Mouse (Mus musculus): ENCODE measurements around the gene Arfip1. TPM values are rescaled to one million over a fixed set of nuclear protein-coding genes. Genes with fewer than 3 reads are reported as not detected.

Gene Arfip1
- 16.6 TPM for polyA plus RNA-seq (2012; fragmentation: generic; extraction: Trizol)
- long read RNA-seq, experiment 1, transcript Arfip1-201 (8 exons, 2,799 nt), result minor isoform, 9 of 46 reads
- long read RNA-seq, experiment 1, transcript Arfip1-203 (9 exons, 1,343 nt), result major isoform, 21 of 46 reads
- long read RNA-seq, experiment 1, partial matches to known transcripts, result 9 of 46 reads
- long read RNA-seq, experiment 1, other reads (novel, unspliced or antisense), result 7 of 46 reads
- long read RNA-seq, experiment 2, transcript Arfip1-203 (9 exons, 1,343 nt), result minor isoform, 69 of 209 reads
- long read RNA-seq, experiment 2, transcript Arfip1-201 (8 exons, 2,799 nt), result major isoform, 96 of 209 reads
- long read RNA-seq, experiment 2, partial matches to known transcripts, result 1 of 209 reads
- long read RNA-seq, experiment 2, other reads (novel, unspliced or antisense), result 39 of 209 reads

DNA sequence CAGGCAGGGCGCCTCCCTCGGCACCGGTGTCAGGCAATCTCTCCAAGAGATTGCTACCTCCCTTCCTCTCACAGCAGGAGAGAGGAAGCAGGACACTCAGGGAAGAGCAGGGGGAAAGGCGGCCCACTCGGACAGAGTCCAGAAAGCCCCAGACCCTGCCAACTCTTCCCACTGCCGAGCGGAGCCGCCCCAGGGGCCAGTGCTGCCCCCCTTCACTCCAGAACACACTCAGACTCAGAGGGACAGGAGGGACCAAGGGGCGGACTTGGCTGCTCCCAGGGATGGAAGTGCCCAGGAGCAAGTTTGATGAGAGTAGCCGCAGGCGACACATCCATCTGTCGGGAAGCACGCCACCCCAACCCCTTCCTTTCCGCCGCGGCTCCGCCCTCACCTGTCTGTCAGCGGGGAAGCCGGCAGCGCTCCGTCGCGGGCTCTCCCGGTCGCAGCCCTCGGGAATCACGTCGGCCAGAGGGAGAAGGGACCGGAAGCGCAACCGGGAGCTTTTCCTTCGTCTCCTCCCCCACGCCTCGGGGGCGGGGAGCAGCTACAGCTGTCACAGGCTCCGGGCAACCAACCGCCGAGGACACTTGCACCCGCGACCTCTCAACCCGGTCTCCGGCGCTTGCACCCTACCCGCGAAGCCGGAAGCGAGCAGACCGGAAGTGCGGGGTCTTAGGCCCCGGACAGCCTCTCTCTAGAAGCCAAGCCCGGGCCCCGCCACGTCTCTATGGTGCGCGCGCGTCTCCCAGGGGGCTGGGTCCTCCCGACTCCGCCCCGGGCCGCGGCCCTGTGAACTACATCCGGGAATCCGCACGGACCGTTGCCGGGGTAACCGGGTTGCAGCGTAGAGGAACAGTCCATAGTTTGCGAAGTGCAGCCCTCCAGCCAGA, at the start of gene Arfip1:
Arfip1 (minus strand) TSS at position 603 of the 890 bp plus-strand sequence.
- Histone ChIP-seq H3K36me3 (ENCODE audit: control insufficient read depth, insufficient read depth) (no peaks in the 10 kb centered on the region), H3K79me3 (ENCODE audit: low read depth) (peaks cover 43% of the 10 kb centered on the region), H3K79me2 (ENCODE audit: control insufficient read depth, insufficient read depth) (peaks cover 50% of the 10 kb centered on the region), H3K27me3 (ENCODE audit: control insufficient read depth, insufficient read depth, insufficient read length) (no peaks in the 10 kb centered on the region), H3K4me3 (ENCODE audit: insufficient read depth, poor library complexity, severe bottlenecking) (peak within 1 kb of the TSS; percentile 69), H3ac (ENCODE audit: control insufficient read depth, insufficient read length, low read depth) (peak within 1 kb of the TSS; percentile 71)
- no peak for TF ChIP-seq FOSL1 (IDR thresholded peaks at IDR 0.05; ENCODE audit: insufficient read depth, low read length, poor library complexity, severe bottlenecking)
- no peak for TF ChIP-seq USF1 (IDR thresholded peaks at IDR 0.05; ENCODE audit: low read depth)
- no peak for TF ChIP-seq CTCF (IDR thresholded peaks at IDR 0.05; ENCODE audit: control insufficient read depth, insufficient read depth, insufficient read length)
- TF ChIP-seq MYOG (IDR thresholded peaks at IDR 0.05; ENCODE audit: control insufficient read depth, extremely low read depth, insufficient read length), result no peak
- no peak for TF ChIP-seq CEBPB (IDR thresholded peaks at IDR 0.05; ENCODE audit: low read depth)
- peak; percentile 8 for TF ChIP-seq MAX (IDR thresholded peaks at IDR 0.05)

DNA sequence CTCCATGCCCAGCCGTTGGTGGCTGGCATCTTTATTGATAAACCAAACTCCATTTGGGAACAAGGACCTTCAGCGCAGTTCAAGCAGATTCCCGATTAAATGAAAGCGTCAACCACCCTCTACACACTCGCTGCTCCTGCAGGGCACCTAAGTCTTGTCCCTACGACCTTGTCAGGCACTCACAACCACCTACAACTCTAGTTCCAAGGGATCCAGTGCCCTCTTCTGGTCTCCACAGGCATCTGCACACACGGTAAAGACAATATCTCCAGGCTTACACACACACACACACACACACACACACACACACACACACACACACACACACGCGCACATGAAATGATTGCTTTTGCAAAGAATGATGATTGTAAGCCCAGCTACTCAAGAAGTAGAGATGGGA, 49.2 kb upstream of the Arfip1 start:
- no peak overlapping the region for H3ac ChIP-seq (ENCODE audit: control insufficient read depth, insufficient read length, low read depth)
- TF ChIP-seq MAX (IDR thresholded peaks at IDR 0.05), result no peak
- no peak for TF ChIP-seq FOSL1 (IDR thresholded peaks at IDR 0.05; ENCODE audit: insufficient read depth, low read length, poor library complexity, severe bottlenecking)
- no peak for TF ChIP-seq MYOG (IDR thresholded peaks at IDR 0.05; ENCODE audit: control insufficient read depth, extremely low read depth, insufficient read length)
- no peak for TF ChIP-seq USF1 (IDR thresholded peaks at IDR 0.05; ENCODE audit: low read depth)
- no peak for TF ChIP-seq MYOD1 (IDR thresholded peaks at IDR 0.05; ENCODE audit: control insufficient read depth, insufficient read length, low read depth)
- TF ChIP-seq CTCF (IDR thresholded peaks at IDR 0.05; ENCODE audit: control insufficient read depth, insufficient read depth, insufficient read length), result no peak
- no peak for TF ChIP-seq CEBPB (IDR thresholded peaks at IDR 0.05; ENCODE audit: low read depth)
- no peak overlapping the region for H3K4me3 ChIP-seq (ENCODE audit: insufficient read depth, poor library complexity, severe bottlenecking)
- no peaks in the 10 kb centered on the region for H3K79me2 ChIP-seq (ENCODE audit: control insufficient read depth, insufficient read depth)
- no peaks in the 10 kb centered on the region for H3K36me3 ChIP-seq (ENCODE audit: control insufficient read depth, insufficient read depth)
- H3K27me3 ChIP-seq (ENCODE audit: control insufficient read depth, insufficient read depth, insufficient read length), result peaks cover 3% of the 10 kb centered on the region
- no peaks in the 10 kb centered on the region for H3K79me3 ChIP-seq (ENCODE audit: low read depth)

DNA sequence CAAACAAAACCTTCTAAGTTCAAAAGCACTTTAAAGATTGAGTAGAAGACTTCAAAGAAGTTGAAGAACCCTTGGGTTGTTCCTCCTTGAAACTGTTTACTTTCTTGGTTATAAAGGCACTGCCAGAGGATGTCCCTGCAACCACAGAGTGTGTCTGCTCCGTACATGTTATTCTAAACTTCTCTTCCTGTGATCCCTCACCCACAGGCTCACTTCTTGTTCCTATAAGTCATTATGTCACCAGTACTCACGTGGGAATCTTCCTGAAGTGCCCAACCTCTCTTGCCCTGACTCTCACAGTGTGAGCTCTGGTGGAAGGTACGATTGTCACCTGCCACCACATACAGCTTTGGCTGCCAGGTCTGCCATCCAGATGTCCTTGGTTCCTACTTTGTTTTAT, 39.6 kb upstream of the Arfip1 start:
- Histone ChIP-seq H3K79me2 (ENCODE audit: control insufficient read depth, insufficient read depth) (no peaks in the 10 kb centered on the region), H3K27me3 (ENCODE audit: control insufficient read depth, insufficient read depth, insufficient read length) (no peaks in the 10 kb centered on the region), H3K4me3 (ENCODE audit: insufficient read depth, poor library complexity, severe bottlenecking) (no peak overlapping the region), H3ac (ENCODE audit: control insufficient read depth, insufficient read length, low read depth) (no peak overlapping the region), H3K79me3 (ENCODE audit: low read depth) (no peaks in the 10 kb centered on the region), H3K36me3 (ENCODE audit: control insufficient read depth, insufficient read depth) (no peaks in the 10 kb centered on the region)
- TF ChIP-seq MYOD1 (IDR thresholded peaks at IDR 0.05; ENCODE audit: control insufficient read depth, insufficient read length, low read depth), result no peak
- no peak for TF ChIP-seq MYOG (IDR thresholded peaks at IDR 0.05; ENCODE audit: control insufficient read depth, extremely low read depth, insufficient read length)
- TF ChIP-seq MAX (IDR thresholded peaks at IDR 0.05), result no peak
- no peak for TF ChIP-seq USF1 (IDR thresholded peaks at IDR 0.05; ENCODE audit: low read depth)
- TF ChIP-seq FOSL1 (IDR thresholded peaks at IDR 0.05; ENCODE audit: insufficient read depth, low read length, poor library complexity, severe bottlenecking), result no peak
- TF ChIP-seq CEBPB (IDR thresholded peaks at IDR 0.05; ENCODE audit: low read depth), result no peak
- TF ChIP-seq CTCF (IDR thresholded peaks at IDR 0.05; ENCODE audit: control insufficient read depth, insufficient read depth, insufficient read length), result no peak

DNA sequence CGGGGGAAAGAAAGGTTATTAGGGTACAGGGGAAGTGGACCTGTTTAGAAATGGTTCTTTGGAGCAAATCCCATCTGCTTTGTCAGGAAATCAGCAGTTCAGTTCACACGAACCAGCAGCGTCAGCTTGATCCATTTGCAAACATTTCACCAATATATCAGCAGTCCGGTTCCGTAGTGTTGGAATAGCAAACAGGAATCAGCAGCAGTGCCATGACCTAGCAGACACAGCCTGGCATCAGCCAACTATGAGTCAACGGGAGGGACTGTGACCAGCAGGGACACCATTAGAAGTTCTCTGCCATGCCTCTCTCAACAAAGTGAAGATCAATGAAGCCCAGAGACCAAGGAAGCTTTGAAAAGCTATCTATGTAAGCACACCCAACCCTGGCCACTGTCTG, 37.3 kb upstream of the Arfip1 start:
- H3K79me2 ChIP-seq (ENCODE audit: control insufficient read depth, insufficient read depth), result no peaks in the 10 kb centered on the region
- H3K4me3 ChIP-seq (ENCODE audit: insufficient read depth, poor library complexity, severe bottlenecking), result no peak overlapping the region
- TF ChIP-seq CEBPB (IDR thresholded peaks at IDR 0.05; ENCODE audit: low read depth) (no peak), USF1 (IDR thresholded peaks at IDR 0.05; ENCODE audit: low read depth) (no peak), FOSL1 (IDR thresholded peaks at IDR 0.05; ENCODE audit: insufficient read depth, low read length, poor library complexity, severe bottlenecking) (no peak), MAX (IDR thresholded peaks at IDR 0.05) (no peak), MYOD1 (IDR thresholded peaks at IDR 0.05; ENCODE audit: control insufficient read depth, insufficient read length, low read depth) (no peak), CTCF (IDR thresholded peaks at IDR 0.05; ENCODE audit: control insufficient read depth, insufficient read depth, insufficient read length) (no peak), MYOG (IDR thresholded peaks at IDR 0.05; ENCODE audit: control insufficient read depth, extremely low read depth, insufficient read length) (no peak)
- H3K36me3 ChIP-seq (ENCODE audit: control insufficient read depth, insufficient read depth), result no peaks in the 10 kb centered on the region
- no peaks in the 10 kb centered on the region for H3K79me3 ChIP-seq (ENCODE audit: low read depth)
- no peaks in the 10 kb centered on the region for H3K27me3 ChIP-seq (ENCODE audit: control insufficient read depth, insufficient read depth, insufficient read length)
- no peak overlapping the region for H3ac ChIP-seq (ENCODE audit: control insufficient read depth, insufficient read length, low read depth)

DNA sequence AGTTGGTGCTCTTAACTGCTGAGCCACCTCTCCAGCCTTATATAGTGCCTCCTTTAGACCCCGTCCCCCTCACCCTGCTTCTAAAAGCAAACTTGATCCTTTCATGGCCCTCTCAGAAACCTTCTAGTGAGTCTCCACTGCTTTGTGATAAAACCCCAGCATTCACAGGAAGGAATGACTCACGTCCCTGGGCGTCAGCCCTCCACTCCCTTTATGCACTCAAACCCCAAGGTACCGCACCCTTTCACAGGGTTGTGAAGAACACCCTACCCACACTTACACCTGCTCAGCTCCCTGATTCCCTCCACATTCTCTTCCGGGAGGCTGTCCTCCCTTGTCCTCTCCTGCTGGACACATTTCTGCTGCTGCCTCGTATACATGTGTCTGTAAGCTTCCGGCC, 36.6 kb upstream of the Arfip1 start:
- Histone ChIP-seq H3ac (ENCODE audit: control insufficient read depth, insufficient read length, low read depth) (no peak overlapping the region), H3K36me3 (ENCODE audit: control insufficient read depth, insufficient read depth) (no peaks in the 10 kb centered on the region), H3K27me3 (ENCODE audit: control insufficient read depth, insufficient read depth, insufficient read length) (no peaks in the 10 kb centered on the region), H3K79me2 (ENCODE audit: control insufficient read depth, insufficient read depth) (no peaks in the 10 kb centered on the region), H3K4me3 (ENCODE audit: insufficient read depth, poor library complexity, severe bottlenecking) (no peak overlapping the region), H3K79me3 (ENCODE audit: low read depth) (no peaks in the 10 kb centered on the region)
- no peak for TF ChIP-seq MAX (IDR thresholded peaks at IDR 0.05)
- TF ChIP-seq CEBPB (IDR thresholded peaks at IDR 0.05; ENCODE audit: low read depth), result no peak
- no peak for TF ChIP-seq USF1 (IDR thresholded peaks at IDR 0.05; ENCODE audit: low read depth)
- no peak for TF ChIP-seq CTCF (IDR thresholded peaks at IDR 0.05; ENCODE audit: control insufficient read depth, insufficient read depth, insufficient read length)
- TF ChIP-seq MYOD1 (IDR thresholded peaks at IDR 0.05; ENCODE audit: control insufficient read depth, insufficient read length, low read depth), result no peak
- no peak for TF ChIP-seq FOSL1 (IDR thresholded peaks at IDR 0.05; ENCODE audit: insufficient read depth, low read length, poor library complexity, severe bottlenecking)
- TF ChIP-seq MYOG (IDR thresholded peaks at IDR 0.05; ENCODE audit: control insufficient read depth, extremely low read depth, insufficient read length), result no peak

Measured in C2C12 (cell line).